Mouse (Mus musculus) CD4-positive, CD25-positive, alpha-beta regulatory T cell, adult 4 months (primary cell): ENCODE data around the gene Togaram2. TPM values are rescaled to one million over a fixed set of nuclear protein-coding genes. Genes with fewer than 3 reads are reported as not detected.
"Not testable (repeated sequence)": the region's sequence is repeated elsewhere in the genome, so short reads cannot be mapped to it uniquely, and the experiment has no call there.

Source experiments
- ATAC-seq: one replicate; pipeline ENCODE4 v1.8.0; 2017
- polyA plus RNA-seq, 2 experiments: library from polyadenylated mRNA; unstranded; fragments of 100-300 nt; shearing (Covaris generic); gene quantifications; one replicate each; pipeline ENCODE4 v1.2.1; 2017

The Togaram2 gene
- not detected for polyA plus RNA-seq

DNA sequence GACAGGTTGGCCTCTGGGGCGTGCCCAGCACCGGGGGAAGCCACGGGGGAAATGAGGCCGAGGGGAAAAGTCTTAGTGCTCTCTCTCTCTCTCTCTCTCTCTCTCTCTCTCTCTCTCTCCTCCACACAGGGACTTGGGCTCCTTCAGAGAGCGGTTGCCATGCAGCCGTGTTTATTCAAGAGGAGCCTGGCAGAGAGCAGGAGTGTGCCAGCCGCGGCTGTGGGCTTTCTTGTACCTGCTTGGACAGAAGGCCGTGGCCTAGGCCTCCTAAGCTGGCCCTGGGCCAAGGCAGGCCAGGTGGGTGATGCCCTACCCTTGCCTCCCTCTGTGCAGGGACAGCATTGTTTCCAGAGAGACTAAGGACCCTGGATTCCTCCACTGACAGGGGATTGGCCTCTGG, at the start of gene Togaram2:
Gene Togaram2, plus strand, starts transcription at position 170 of the 400 bp plus-strand sequence.
- ATAC-seq = no peak

DNA sequence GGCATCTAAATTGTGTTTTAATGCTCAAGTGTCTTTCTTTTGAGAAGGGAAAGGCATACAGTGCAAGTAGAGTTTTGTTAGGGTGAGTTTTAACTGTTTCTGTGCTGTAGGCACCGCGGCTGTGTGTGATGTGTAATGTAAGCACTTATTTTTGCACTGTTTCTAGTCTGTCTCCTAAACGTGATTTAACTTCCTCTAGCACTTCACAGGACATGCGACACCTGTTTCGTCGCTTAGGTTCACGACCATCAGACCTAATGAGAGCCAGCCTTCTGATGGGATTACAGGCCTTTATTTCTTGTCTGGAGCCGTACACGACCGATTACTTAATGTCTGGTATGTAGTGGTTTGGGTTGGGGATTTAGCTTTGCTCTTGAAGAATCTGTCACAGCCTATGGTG, 41.3 kb upstream of the Togaram2 start:
- ATAC-seq = no peak

DNA sequence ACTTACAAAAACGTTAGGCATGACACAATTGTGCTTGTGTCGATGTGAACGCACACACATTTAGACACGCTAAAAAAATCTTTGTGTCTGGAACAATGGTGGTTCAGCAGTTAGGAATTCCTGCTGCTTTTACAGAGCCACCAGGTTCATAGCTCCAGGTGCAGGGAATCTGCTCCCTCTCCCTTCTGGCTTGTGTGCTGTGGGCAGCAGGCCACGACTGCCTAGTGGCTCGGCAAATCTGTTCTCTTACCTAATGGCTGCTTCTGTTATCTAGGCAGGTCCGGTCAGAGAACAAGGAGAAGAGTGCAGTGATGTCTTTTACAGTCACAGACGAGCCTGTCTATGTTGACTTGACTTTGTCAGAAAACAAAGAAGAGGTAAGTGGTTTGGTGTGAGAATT, 39.7 kb upstream of the Togaram2 start:
- no peak for ATAC-seq

DNA sequence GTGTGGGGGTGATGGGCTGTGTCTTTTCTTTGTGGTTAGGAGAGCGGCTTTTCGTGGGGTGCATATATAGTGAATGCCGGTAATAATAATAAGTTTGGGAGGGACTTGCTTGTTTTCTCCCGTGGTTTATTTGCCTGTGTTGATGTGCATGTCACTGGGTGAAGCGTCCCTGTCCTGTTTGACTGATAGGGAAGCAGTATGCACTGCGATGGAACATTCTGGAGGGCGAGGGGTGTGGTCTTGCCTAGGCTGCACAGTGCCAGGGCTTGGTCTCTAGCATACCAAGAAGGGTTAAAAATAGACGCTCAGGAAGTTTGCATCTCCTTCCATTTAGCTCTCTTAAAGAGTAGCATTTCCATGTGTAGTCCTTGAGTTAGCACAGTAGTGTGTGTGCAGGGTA, 36.3 kb upstream of the Togaram2 start:
- ATAC-seq = no peak

DNA sequence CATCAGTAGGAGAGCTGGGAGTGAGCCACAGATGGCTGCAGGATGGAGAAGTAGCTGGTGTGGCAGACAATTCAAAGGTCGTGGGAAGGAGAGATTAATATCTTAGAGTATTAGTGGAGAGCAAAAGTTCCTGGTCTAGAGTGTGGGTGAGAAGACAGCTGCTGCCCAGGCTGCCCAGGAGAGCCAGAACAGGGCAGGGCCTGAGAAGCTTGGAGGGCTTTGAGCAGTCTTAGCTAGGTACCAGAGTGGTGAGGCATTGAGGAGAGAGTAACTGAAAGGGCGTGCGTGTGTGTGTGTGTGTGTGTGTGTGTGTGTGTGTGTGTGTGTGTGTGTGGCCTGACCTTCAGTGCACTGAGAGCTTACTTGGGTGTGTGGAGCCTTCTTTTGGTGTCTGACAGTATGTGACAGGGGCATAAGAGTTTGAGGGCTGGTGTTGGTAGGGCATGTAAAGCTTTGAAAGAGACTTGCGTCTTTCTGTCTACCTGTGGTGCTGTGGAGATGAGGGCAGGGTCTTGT, 35.3 kb upstream of the Togaram2 start:
- ATAC-seq = no peak

DNA sequence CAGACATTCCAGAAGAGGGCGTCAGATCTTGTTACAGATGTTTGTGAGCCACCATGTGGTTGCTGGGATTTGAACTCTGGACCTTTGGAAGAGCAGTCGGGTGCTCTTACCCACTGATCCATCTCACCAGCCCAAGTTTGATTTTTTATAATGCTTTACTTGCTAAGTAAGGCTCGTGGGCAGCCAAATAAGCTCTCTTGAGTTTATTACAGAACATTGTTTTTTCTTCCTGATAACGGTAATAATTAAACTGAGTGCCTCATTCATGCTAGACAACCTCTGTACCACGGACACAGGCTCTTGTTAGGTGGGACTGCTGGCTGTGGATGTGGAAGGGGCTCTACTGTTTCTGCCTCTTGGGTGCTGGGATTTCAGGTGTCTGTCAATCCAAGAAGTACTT, 34.0 kb upstream of the Togaram2 start:
- ATAC-seq = not testable (repeated sequence)

DNA sequence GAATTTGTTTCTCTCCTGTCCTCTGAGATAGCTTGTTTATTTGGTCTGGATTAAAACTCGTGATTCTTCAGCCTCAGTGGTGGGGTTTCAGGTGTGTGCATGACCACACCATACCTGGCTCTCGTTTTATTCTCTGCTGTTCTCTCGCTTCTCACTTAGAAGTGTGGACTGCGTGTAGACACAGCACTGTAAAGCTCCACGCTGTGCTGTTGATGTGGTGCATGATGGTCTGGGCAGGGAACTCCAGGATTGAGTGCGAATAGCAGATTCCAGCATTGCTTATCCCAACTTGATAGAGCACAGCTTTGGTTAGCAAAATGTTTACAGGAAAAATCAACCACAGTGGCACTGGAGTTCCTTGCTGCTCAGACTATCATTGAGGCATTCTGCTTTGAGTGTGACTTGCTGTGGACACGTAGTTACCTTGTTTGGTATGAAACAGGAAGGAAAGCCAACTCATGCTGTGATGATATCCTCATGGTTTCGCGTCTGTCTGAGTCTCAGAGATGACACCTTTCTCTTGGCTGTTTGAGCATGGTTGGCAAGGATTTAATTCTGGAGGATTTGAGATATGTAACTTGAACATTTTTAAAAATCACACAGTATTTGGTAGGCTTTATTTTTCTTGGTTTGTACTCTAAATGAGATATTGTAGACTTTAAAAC, 32.5 kb upstream of the Togaram2 start:
- no peak for ATAC-seq

DNA sequence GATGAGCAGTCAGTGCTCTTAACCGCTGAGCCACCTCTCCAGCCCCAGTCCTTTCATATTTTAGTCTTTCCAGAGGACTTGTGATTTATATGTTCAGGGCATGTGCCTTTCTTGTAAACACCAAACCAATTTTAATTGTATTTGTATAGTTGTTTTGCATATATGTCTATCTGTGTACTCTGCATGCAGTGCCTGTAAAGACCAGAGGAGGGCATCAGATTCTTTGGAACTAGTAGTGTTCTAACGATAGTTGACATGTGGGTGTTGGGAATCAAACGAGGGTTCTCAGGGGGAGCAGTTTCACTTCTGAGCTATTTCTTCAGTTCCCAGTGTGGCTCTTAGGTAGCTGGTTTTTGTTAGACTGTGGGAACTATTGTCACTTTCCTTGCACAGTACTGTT, 30.9 kb upstream of the Togaram2 start:
- no peak for ATAC-seq

DNA sequence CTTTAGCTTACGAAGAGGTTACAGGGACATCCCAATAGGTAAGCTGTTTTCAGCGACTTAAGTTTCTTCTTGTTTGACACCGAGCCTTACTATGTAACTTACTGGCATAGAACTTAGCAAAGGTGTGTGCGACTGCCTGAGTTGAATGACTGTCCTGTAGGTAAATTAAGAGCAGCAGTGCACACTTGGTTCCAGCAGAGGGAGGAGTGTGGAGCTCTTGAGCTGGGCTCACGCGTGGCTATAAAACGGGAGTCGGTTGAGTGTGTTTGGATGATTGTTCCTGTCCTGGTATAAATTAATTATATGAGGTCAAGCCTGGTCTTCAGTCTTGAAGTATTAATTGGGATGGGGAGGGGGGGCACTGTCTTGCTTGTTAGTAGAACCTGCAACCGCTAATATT, 23.1 kb upstream of the Togaram2 start:
- ATAC-seq = no peak

DNA sequence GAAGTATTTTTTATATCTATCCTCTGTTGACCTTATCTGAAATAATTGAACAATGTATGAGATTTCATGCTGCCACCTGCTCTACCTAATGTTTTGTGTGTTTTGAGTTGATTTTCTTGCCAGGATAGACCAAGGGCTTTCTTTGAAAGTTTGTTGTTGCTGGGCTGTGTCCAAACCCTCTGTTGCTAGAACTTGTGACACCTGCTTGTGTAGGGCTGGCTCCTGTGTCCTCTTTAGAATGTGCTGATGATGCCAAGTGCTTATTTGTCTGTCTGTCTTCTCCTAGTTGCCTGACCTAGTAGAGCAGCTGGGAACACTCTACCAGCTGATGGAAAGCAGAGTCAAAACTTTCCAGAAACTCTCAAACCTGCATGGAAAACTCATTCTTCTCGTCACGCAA, 20.6 kb upstream of the Togaram2 start:
- no peak for ATAC-seq

DNA sequence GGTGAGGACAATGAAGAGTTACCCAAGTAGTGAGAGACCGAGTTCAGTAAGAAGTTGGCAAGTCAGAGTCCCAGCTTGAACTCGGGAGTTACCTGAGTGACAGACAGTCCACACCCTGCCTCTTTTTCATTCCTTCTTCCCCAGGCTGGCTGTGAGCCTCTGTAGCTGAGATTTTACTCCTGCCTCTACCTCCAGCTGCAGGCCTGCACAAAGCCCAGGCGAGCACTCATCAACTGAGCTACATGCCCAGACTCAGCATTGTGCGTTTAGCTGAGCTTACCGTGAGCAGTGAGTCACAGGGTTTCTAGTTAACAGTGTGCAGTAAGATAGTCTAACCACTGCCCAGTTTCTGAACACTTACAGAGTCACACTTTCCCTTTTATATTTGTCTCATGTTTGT, 20.1 kb upstream of the Togaram2 start:
- ATAC-seq = no peak

DNA sequence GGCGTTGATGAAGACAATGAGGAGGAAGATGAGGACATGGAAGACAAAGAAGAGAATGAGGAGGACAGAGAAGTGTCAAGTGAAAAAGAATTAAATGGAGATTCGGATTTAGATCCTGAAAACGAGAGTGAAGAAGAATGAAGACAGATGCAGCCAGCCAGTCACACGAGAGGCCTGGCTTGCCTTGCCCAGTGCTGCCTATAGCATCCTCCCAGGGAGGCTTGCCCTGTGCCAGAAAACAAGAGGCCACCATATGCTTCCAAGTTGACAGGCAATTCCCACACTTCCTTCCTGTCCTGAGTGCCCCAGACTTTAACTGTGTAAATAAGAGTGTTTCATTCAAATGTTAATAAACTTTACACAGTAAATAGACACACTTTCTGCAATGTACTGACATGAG, 15.5 kb upstream of the Togaram2 start:
- ATAC-seq = no peak

DNA sequence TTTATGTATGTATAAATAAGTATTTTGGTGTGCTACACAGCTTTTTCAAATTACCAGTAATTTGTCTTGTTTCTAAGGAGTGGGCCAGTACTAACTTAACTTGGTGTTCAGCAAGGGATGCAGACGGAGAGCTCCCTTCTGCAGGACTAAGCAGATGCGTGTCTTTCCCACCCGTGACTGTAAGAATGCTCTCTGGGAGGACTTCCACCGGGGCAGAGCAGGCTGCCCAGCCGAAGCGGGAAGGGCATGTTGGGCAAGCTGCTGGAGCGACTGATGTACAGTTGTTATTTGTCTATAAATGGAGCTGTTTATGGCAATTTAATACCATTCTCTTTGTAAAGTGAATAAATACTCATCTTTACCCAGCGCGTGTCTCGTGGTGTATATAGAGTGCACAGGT, 14.4 kb upstream of the Togaram2 start:
- ATAC-seq = no peak

DNA sequence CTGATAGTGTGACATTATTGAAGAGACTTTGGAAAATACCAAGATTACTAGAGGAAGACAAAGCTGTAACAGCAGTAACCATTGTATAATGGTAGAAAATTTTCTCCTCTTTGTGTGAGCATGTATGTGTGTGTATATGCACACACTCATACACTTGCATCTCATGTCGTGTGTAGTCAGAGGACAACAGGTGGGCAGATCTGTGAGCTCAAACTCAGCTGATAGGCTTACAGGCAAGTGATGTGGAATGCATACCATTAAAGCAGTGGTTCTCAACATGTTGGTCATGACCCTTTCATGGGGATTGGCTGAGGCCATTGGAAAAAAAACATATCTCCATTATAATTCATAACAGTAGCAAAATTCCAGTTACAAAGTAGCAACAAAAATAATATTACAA, 12.7 kb upstream of the Togaram2 start:
- no peak for ATAC-seq

DNA sequence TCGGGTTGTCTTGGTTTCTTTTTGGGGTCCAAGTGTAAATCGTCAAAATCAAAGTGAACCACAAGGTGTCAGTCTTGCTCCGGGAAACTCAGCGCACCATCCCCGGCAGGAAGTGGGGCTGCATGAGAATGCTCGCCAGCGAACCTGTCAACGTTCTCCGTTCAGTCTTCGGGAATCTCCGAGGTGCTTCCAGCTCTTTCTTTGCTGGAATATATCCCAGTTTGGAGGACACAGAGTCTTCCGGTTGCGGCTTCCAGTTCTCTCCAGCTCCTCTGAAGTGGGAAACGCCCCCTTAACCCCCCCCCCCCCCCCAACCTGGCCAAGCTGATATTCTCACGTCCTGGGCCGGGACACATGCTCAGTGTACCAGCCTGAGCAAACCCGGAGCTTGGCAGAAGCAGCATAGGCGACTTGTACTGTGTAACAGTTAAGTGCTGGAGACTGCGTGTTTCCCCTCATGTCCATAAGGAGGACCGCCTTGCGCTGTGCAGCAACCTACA, 10.3 kb upstream of the Togaram2 start:
- ATAC-seq = peak; percentile 84

DNA sequence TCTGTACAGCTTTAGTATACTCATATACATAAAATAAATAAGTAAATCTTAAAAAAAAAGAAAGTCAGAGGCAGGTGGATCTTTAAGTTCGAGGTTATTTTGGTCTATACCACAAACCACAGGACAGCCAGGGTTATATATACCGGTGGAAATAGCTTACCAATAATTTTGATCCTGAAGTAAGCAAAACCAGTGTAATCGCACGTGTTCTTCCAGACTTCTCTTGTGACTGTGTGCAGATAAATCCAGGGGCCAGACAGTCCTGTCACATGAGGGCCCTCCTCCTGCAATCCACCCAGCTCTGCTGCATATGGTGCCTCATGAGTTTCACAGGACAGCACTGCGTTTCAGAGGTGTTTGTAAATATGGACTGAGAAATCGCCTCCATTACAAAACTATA, 9.6 kb upstream of the Togaram2 start:
- no peak for ATAC-seq

DNA sequence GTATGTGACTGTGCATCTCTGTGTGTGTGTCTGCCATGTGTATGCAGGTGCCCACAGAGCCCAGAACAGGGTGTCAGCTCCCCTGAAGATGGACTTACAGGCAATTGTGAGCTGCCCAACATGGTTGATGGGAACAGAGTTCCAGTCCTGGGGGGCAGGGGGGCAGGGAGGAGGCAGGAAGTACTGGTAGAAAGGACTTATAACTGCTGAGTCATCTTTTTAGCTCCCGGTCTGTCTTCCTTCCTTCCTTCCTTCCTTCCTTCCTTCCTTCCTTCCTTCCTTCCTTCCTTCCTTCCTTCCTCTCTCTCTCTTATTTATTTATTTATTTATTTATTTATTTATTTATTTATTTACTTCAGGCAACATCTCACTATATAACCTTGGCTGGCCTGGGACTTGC, 8.9 kb upstream of the Togaram2 start:
- ATAC-seq = no peak

DNA sequence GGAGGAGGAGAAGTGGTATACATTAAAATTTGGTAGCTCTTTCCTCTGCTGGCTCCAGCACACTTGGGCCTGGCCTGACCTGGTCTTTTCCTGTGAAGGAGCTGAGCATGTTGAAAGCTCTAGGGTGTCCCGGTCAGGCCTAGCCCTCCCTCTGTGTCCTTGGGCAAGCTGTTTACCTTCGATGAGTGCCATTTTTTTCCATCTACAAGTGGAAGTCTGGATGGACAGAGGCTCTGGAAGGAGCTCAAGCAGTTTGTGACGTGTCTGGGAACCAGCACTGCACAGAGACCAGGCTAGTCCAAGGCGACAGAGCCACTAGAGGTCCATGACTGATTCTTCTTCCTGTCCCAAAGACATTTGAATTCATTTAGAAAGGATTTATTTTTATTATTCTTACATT, 7.9 kb upstream of the Togaram2 start:
- no peak for ATAC-seq

DNA sequence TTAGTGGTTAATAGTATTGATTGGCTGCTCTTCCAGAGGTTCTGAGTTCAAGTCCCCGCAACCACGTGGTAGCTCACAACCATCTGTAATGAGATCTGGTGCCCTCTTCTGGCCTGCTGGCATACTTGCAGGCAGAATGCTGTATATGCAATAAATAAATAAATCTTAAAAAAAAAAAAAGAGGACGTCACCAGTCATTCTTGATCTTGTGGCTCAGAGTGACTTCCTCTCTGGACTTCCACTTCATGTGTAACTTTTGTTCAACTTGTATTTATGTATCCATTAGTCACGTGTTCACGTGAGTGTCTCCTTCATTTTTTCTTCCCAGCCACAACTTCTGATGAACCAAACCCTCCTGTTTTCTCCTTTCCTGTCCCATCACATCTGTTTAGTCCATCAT, 3.5 kb upstream of the Togaram2 start:
- no peak for ATAC-seq

DNA sequence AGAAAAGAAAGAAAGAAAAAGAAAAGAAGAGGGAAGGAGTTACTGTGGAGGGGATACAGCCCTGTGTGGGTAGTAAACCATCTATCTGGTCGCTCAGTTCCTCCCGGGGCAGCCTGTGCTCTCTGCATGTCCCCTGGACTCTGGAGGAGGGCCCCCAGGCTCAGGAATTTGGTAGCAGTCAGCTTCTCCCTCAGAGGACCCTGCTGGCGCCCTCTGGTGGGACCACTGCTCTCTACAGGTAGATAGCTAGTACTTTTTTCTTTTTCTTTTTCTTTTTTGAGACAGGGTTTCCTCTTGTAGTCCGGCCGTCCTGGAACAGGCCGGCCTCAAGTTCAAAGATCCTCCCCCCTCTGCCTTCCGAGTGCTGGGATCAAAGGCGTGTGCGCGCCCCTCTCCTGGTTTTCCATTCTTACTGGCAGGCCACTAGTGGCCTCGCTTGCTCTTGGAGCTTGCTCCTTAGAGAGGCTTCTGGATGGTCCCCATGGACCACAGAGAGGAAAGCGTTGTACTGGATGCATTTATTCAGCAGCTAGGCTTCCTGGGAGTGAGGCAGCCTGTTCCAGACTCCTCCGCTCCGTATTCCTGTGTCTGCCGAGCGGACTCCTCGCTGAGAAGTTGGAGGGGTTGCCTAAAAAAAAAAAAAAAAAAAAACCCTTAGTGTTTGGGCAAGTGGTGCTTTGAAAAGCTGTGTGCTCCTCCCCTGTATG, 1.1 kb upstream of the Togaram2 start:
- no peak for ATAC-seq

DNA sequence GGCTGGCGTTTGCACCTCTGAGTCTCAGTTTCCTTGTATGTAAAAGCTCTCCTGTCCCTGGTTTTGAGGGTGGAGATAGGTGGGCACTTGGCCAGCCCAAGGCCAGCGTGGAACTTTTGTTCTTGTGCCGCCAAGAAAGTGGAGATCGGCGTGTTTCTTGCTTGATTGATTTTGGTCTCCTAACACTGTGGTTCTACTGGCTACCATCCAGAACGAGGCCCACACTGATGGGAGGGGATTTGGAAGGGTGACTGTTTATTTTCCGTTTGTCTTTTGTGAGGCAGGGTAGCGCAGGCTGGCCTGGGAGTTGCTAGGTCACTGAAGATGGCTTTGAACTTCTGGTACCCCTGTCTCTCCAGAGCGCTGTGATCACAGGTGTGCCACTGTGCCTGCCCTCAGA, 875 bp downstream of the Togaram2 start:
- ATAC-seq = no peak

DNA sequence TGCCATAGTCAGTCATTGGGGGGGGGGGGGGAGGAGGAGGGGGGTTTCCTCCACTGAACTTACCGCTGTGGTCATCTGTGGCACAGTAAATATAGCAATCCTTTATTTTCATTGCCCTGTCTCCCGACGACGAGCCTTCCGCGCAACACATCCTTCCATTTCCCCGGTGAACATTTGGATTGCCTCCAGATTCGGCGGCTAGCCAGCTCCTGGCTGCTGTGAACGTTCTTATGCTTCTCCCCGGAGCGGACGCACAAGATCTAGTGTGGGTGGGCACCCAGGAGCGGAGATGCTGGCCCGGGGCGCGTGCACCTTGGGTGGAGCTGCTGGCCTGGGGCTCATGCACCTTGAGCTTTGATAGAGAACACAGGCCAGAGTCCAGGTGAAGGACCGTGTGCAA, 1.8 kb downstream of the Togaram2 start:
- no peak for ATAC-seq

DNA sequence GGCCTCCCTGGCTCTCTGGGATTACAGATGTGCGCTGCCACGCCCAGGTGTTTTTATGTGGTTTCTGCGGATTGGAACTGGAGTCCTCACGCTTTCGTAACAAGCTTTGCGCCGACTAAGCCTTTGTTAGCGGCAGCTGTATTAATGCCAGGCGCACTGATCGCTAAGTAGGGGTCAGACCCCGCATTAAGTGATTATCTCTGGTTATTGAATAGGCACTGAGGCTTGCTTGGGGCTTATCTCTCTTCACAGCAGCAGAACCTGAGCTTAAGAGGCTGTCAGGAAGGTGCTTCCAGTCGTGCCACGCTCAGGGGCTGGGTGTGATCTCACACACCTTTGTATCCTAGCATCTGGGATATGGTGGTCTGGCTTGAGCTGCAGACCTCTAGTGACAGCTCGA, 8.6 kb downstream of the Togaram2 start:
- ATAC-seq = no peak

DNA sequence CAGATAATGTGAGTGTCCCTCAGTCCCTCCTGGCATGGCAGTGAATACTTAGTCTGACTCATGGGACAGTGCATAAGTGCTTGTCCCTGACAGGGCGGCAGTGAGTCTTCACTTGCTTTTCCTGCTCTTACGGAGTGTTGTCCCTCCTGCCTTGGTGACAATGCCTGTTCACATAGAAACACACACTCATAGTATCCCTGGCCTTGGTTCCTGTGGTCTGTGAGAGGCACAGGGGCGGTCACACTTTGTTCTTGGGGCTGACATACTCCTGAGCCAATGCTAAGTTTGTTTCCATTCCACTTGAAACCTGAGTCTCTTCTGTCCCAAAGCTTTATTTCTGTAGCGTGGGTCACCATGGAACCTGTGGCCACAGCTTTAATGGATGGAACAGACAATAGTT, 9.3 kb downstream of the Togaram2 start:
- no peak for ATAC-seq
